Comparison of ENCODE assay signal across 14 mouse cellular contexts in genomic region chr5:29137481-29137880, GRCm38 (mm10). TPM values are rescaled to one million over a fixed set of nuclear protein-coding genes. Genes with fewer than 3 reads are reported as not detected.
"Had no signal": no experiment of that assay in that cellular context is flagged by ENCODE, and none has a peak within 500 bp of the region (broad histone marks: within the 10 kb centered on the region; RNA-seq: fewer than 3 reads in every experiment).

No protein-coding gene starts in this region.

- DNase-seq: kidney, postnatal 10 days; kidney, postnatal 36 days; layer of hippocampus, postnatal 36 days; liver, embryonic 13.5 days; lung, adult 2 months; lung, postnatal 14 days; lung, postnatal 4 days; midbrain, embryonic 14.5 days; right cerebral cortex, adult 18-20 months; right cerebral cortex, postnatal 14 days; right cerebral cortex, postnatal 4 days; thymus, postnatal 36 days had no signal

RNA-seq across cellular contexts. Expression of gene Rnf32, which starts 58.3 kb away (rescaled TPM):
- total RNA-seq: megakaryocyte progenitor cell, adult 5-6 weeks; megakaryocyte-erythroid progenitor cell, adult 5-6 weeks had no signal
